Mouse (Mus musculus) lung, embryonic 15.5 days (tissue): Measurements from ENCODE around the gene Cd72. TPM values are rescaled to one million over a fixed set of nuclear protein-coding genes. Genes with fewer than 3 reads are reported as not detected.

Experiments used
- polyA plus RNA-seq: library from polyadenylated mRNA; unstranded; fragments of >200 nt; fragmentation: Nextera tagmentation; extraction: Ambion mirVana; gene quantifications from 2 replicates; pipeline ENCODE4 v1.2.1, GENCODE M21; 2015

The Cd72 gene
- polyA plus RNA-seq, 1 experiment from 2014 or later = 3.1 TPM

Other genes starting within 250 kb of the Cd72 start
- 0.24 and 0.29 TPM in 2 replicates for gene Atp8b5, start 187.5 kb downstream of the Cd72 start, polyA plus RNA-seq
- gene Rusc2, start 72.6 kb downstream of the Cd72 start, polyA plus RNA-seq = 13.0 and 14.0 TPM in 2 replicates
- 0.14 and 0.25 TPM in 2 replicates for gene Fam166b, start 25.5 kb downstream of the Cd72 start, polyA plus RNA-seq
- gene Tesk1, start 12.7 kb downstream of the Cd72 start, polyA plus RNA-seq = 8.3 and 8.5 TPM in 2 replicates
- 0.14 and 1.2 TPM in 2 replicates for gene Sit1, start 29.1 kb upstream of the Cd72 start, polyA plus RNA-seq
- gene Ccdc107, start 38.3 kb upstream of the Cd72 start, polyA plus RNA-seq = 67.4 and 70.1 TPM in 2 replicates
- gene Arhgef39, start 45.1 kb upstream of the Cd72 start, polyA plus RNA-seq = 48.8 and 54.0 TPM in 2 replicates
- 4.7 and 6.1 TPM in 2 replicates for gene Car9, start 52.3 kb upstream of the Cd72 start, polyA plus RNA-seq
- 198 and 216 TPM in 2 replicates for gene Tpm2, start 69.1 kb upstream of the Cd72 start, polyA plus RNA-seq
- gene Creb3, start 107.7 kb upstream of the Cd72 start, polyA plus RNA-seq = 62.7 and 63.2 TPM in 2 replicates
- 97.9 and 98.2 TPM in 2 replicates for gene Tln1, start 108.1 kb upstream of the Cd72 start, polyA plus RNA-seq
- gene Rgp1, start 124.1 kb upstream of the Cd72 start, polyA plus RNA-seq = 23.7 and 32.2 TPM in 2 replicates
- 19.0 and 21.1 TPM in 2 replicates for gene Gba2, start 124.2 kb upstream of the Cd72 start, polyA plus RNA-seq
- gene Msmp, start 129.9 kb upstream of the Cd72 start, polyA plus RNA-seq = 0.77 and 1.5 TPM in 2 replicates
- 9.6 and 10.6 TPM in 2 replicates for gene Npr2, start 177.3 kb upstream of the Cd72 start, polyA plus RNA-seq
- gene Spag8, start 199.0 kb upstream of the Cd72 start, polyA plus RNA-seq = 3.9 TPM in 2 replicates
- 110 and 114 TPM in 2 replicates for gene Hint2, start 201.8 kb upstream of the Cd72 start, polyA plus RNA-seq
- gene Tmem8b, start 214.3 kb upstream of the Cd72 start, polyA plus RNA-seq = 4.2 and 4.9 TPM in 2 replicates
- gene Fam221b, start 214.5 kb upstream of the Cd72 start, polyA plus RNA-seq = 2.1 and 2.3 TPM in 2 replicates
- not detected in 2 replicates for gene Olfr70, start 246.2 kb upstream of the Cd72 start, polyA plus RNA-seq